Mouse (Mus musculus): ENCODE results near the gene Camkmt. TPM values are rescaled to one million over a fixed set of nuclear protein-coding genes. Genes with fewer than 3 reads are reported as not detected.

Camkmt gene
- total RNA-seq, 4 experiments from 2014 or later, result 10.1 to 13.3 (median 12.4) TPM

DNA sequence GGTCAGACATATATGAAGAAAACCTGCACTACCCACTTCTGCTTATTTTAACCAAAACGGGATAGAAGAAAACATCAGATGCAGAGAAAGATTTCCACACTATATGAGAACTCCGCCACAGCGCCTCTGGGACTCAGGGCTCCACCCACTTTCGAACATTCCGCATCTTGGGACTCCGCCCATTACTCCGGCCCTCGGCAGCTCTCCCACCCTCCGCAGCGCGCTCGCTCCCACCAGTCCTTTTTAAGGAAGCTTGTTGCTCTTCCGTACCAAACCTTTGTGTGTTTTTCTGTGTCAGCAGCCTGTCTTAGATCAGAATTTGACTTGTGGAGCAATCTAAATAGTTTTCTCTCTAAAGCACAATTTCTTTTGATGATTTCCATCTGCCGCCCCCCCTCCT lies 367.7 kb downstream of the Camkmt start:
- no peak for DNase-seq (ENCODE audit: low spot score in 2 of 2)

GRCm38 (mm10) chr17:85458589-85458988 lies 368.2 kb downstream of the Camkmt start:
- no peak for DNase-seq (ENCODE audit: low spot score in 2 of 2)

- no peak for DNase-seq (ENCODE audit: low spot score in 2 of 2)
These were observed 371.2 kb downstream of the Camkmt start for GRCm38 (mm10) chr17:85461577-85461976.

- no peak for DNase-seq (ENCODE audit: low spot score in 2 of 2)
These were observed 373.4 kb downstream of the Camkmt start for GRCm38 (mm10) chr17:85463497-85464392.

DNA sequence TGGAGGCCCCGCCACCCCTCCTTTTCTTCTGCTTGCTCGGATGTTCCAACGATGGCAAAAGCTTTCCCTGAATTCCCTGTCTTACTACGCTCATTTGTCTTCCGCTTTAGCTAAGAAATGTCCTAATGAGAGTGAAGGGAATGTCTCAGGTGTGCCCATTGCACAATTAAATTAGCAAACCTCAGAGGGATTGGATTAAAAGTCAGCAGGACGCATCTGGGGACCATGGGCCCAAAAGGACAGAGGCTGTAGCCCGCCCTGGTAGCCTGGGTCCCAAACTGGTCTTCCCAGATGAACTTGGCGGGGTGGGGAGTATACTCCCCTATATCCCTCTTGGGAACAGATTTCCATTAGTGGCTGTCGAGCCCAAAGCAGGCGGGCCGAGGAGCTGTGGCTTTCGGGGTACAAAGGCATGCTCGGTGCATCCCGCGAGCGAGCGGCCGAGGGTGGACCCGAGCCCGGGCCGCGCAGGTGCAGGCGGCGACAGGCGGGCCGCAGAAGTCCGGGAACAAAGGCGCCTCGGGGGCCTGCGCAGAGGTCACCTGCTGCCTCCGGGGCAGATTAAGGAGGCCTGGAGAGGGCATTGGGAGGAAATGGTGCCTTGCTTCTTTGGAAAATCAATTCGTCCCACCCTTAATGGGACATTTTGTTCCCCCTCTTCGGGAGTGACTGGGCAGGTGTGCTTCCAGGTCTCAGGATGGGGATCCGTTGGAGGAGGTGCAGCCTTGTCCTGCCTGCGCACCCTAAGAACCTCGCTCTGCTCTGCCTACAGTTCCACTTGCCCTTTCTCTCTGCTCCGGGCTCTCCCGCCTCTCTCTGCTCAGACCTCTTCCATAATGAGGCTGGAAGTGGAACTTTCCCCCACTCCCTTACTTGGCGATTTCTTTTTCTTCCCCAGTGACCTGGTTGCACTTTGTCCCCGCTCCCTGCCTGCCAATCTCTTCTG lies 374.4 kb downstream of the Camkmt start:
- DNase-seq (ENCODE audit: low spot score in 2 of 2), result no peak

GRCm38 (mm10) chr17:85469776-85470175 lies 379.4 kb downstream of the Camkmt start:
- no peak for DNase-seq (ENCODE audit: low spot score in 2 of 2)

DNA sequence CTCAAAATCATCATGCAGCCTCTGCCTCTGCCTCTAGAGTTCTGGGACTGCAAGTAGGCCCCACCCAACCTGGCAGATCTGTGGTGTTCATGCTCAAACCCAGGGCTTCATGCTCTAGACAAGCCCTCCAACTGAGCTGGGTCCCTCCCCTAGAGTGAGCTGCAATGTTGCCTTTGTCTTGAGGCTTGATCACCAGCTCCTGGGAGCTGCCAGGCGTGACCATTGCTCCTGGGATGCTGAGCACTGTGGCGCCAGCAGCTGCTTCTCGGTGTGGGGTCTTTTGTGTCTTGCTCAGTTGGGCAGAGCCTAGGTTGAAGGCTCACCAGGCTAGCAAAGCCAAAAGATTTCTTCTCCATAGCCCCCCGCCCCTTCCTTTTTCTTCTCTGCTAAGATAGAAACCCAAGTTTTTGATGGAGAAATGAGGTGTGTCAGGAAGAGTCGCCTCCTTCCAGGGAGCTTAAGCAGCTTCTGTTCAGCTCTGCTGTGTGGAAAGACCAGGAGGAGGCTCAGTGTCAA lies 382.4 kb downstream of the Camkmt start:
- DNase-seq (ENCODE audit: low spot score in 2 of 2), result no peak

DNA sequence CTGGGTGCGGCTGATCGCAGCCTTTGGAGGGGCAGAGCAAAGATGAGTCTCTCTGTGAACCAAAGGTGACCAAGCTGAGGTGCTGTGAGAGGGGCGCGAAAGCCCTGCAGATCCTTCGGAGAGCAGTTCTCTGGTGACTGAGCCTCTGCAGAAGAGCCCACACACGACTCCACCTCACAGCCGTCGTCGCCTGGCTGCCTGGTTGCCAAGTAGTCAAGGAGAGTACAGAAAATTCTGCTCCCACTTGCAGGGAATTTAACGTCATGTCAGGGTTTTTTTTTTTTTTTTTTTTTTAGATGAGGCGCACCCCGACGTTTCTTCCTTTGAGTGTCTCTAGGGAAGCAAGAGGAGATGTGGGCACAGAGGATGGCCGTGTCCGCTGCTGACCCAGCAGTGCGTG lies 382.9 kb downstream of the Camkmt start:
- DNase-seq (ENCODE audit: low spot score in 2 of 2), result no peak

- DNase-seq (ENCODE audit: low spot score in 2 of 2), result no peak
These were observed 383.5 kb downstream of the Camkmt start for GRCm38 (mm10) chr17:85473881-85474280.

DNA sequence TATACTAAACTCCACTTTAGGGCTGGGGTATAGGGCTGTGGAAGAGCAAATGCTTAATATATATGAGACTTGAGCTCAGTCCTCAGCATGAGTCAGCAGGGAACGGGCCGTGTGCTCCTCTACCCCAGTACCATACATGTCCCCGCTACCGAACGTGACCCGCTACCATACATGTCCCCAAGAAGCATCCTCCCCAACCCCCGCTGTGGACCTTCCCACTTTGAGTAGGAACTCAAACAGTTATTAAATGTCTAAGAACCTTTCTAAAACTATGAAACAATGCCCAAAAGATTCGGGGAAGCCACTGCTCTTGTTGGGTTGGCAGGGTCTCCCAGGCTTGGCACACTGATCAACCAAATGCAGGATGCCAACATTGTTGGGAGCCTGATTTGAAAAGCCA lies 390.9 kb downstream of the Camkmt start:
- DNase-seq (ENCODE audit: low spot score in 2 of 2), result no peak

DNA sequence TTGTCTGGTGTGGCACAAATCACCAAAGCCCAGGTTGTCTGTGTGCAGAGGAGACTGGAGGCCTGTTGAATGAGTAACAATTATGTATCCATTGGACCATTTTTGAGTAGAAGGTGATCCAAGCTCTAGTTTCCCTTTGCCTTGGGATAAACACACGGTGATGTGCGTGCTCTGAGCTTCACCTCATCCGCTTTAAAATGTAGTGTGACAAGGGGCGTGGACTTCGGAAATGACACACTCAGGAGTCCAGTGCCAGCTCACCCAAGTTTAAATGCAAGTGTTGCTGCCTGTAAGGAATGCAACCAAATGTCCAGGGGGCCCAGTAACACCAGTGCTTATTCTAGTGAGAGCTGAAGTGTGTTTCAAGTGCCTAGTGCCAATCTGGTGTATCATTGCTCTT lies 392.7 kb downstream of the Camkmt start:
- DNase-seq (ENCODE audit: low spot score in 2 of 2), result no peak

DNA sequence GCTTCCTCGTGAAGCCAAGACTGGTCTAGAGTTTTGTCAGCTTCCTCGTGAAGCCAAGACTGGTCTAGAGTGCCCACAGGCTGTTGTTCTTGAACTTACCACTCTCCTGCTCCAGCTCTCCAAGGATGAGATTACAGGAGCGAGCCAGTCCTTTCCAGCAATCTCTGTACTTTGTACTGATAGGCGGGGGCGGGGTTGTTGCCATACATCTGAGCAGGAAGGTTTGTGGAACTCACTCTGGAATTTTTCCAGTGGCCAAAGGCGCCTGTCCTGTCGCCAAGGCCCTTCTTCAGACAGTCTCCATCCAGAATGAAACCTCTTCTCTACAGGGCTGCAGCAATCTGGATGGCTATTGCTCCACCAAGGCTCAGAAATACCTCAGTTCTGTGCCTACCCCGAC lies 393.7 kb downstream of the Camkmt start:
- no peak for DNase-seq (ENCODE audit: low spot score in 2 of 2)

DNA sequence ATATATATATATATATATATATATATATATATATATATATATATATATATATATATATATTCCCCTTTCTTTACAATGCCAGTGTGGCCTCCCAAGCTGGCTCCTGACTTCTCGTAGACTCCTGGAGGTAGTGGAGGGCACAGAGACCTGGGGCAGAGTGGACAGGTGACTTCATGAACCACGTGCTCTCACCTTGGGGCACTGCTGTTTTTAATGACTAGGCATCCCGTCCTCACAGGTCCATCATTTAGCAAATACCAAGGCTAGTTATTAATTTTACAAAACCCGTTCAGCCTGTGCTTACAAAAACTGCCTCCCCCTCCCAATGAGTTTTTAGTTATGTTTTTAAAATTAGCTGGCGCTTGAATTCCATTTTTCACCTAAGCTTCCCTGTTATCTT lies 394.2 kb downstream of the Camkmt start:
- DNase-seq (ENCODE audit: low spot score in 2 of 2), result no peak

GRCm38 (mm10) chr17:85485065-85485945 lies 395.0 kb downstream of the Camkmt start:
- no peak for DNase-seq (ENCODE audit: low spot score in 2 of 2)

DNA sequence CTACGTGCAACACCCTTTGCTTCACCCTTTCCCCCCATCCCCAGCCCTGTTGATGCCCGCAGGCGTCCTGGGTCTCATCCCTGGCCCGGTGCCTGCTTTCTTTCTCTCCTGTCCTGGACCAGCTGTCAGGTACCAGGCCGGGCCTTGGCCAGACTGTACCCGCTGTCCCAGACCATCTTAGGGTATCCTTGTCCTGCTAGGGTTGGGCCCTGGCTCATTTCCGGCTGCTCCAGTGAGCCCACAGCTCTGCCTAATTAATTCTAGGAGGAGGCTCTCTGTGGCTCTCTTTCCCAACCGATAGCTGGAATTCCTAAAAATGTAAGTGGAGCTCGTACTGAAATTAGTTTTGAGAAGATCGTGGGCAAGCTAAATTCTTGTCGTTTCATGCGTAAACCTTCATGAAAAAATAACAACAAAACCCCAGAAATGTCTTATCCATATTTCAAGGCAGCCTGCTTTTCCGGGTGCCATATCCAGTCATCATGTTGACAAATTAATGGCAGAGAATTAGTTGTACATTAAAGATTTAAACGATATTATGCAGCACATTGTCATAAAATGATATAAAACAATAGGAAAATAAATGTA lies 395.7 kb downstream of the Camkmt start:
- DNase-seq (ENCODE audit: low spot score in 2 of 2), result no peak

- DNase-seq (ENCODE audit: low spot score in 2 of 2), result no peak
These were observed 396.5 kb downstream of the Camkmt start for GRCm38 (mm10) chr17:85486585-85487480.

- no peak for DNase-seq (ENCODE audit: low spot score in 2 of 2)
These were observed 397.2 kb downstream of the Camkmt start for GRCm38 (mm10) chr17:85487531-85487930.

DNA sequence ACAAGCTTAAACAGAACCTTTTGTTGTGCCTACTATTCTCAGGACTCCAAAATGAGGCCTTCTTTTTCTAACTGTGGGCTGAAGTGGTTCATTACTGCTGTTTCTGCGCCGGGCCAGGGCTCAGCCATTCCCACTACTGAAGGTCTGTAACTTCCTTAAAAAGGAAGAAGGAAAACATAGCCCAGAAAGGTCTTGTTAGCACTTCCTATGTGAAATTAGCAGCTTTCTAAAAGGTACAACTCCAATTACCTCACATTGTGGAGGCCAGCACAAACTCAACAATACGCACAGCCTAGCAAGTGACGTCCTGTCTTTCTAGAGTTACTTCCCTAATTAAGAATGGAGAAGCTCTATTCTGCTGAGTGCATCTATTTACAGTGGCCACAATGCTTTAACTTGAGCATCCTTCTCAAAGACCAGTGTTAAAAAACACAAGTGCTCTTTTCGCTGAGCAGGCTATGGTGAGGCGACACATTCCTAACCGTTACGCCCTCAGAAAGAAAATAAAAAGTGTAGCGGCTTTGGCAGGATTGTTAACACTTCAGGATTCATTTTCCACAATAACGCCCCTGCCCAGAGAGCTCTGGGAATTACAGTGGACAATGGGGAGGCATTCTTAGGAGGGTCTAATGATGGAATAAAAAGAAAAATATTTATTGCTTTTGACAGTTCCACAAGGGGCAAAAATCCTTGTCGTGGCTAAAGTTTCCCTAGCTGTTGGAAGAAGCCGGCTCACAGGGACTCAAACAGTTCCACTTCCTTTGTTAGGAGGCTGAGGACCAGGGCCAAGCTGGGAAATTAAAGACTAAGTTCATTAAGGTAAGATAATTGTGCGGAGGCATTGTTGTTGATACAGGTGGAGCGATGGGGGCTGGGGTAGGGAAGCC lies 398.5 kb downstream of the Camkmt start:
- no peak for DNase-seq (ENCODE audit: low spot score in 2 of 2)
